Mouse (Mus musculus): ENCODE data around the gene Sptssb. TPM values are rescaled to one million over a fixed set of nuclear protein-coding genes. Genes with fewer than 3 reads are reported as not detected.
A peak's percentile ranks its signal among the peaks of the same experiment; 100 is the strongest.

The Sptssb gene
- total RNA-seq (2021): not detected
- long read RNA-seq, experiment 1: 0 reads
- long read RNA-seq, experiment 2: 0 reads

- DNase-seq: peak; percentile 13
These were observed at the start of gene Sptssb for GRCm38 (mm10) chr3:69859858-69860588. Sptssb (minus strand) TSS chr3:69859940.

- no peak for DNase-seq
These were observed 48.3 kb upstream of the Sptssb start for GRCm38 (mm10) chr3:69908074-69908473.

- no peak for DNase-seq
These were observed 47.8 kb upstream of the Sptssb start for GRCm38 (mm10) chr3:69907564-69907963.

- peak; percentile 17 for DNase-seq
These were observed 43.2 kb upstream of the Sptssb start for GRCm38 (mm10) chr3:69902787-69903477.

GRCm38 (mm10) chr3:69902382-69902781, 42.6 kb upstream of the Sptssb start:
- DNase-seq: no peak

GRCm38 (mm10) chr3:69901874-69902381, 42.2 kb upstream of the Sptssb start:
- DNase-seq: no peak

- DNase-seq: no peak
These were observed 40.6 kb upstream of the Sptssb start for GRCm38 (mm10) chr3:69900335-69900734.

- DNase-seq: peak; percentile 50
These were observed 38.3 kb upstream of the Sptssb start for GRCm38 (mm10) chr3:69897917-69898594.

- peak; percentile 28 for DNase-seq
These were observed 35.8 kb upstream of the Sptssb start for GRCm38 (mm10) chr3:69895516-69895915.

- DNase-seq: no peak
These were observed 32.7 kb upstream of the Sptssb start for GRCm38 (mm10) chr3:69892187-69893094.

- DNase-seq: no peak
These were observed 26.1 kb upstream of the Sptssb start for GRCm38 (mm10) chr3:69885866-69886265.

- no peak for DNase-seq
These were observed 24.0 kb upstream of the Sptssb start for GRCm38 (mm10) chr3:69883710-69884109.

- no peak for DNase-seq
These were observed 17.8 kb upstream of the Sptssb start for GRCm38 (mm10) chr3:69877538-69877937.

- no peak for DNase-seq
These were observed 15.0 kb upstream of the Sptssb start for GRCm38 (mm10) chr3:69874721-69875120.

GRCm38 (mm10) chr3:69872661-69873327, 13.1 kb upstream of the Sptssb start:
- DNase-seq: no peak

- no peak for DNase-seq
These were observed 11.4 kb upstream of the Sptssb start for GRCm38 (mm10) chr3:69871174-69871573.

- DNase-seq: no peak
These were observed 10.0 kb upstream of the Sptssb start for GRCm38 (mm10) chr3:69869702-69870101.

- no peak for DNase-seq
These were observed 2.2 kb upstream of the Sptssb start for GRCm38 (mm10) chr3:69861789-69862395.

- peak; percentile 28 for DNase-seq
These were observed 1.1 kb upstream of the Sptssb start for GRCm38 (mm10) chr3:69860589-69861521.

- no peak for DNase-seq
These were observed 20.3 kb downstream of the Sptssb start for GRCm38 (mm10) chr3:69839485-69839884.

Data from adrenal gland, postnatal 10 days (tissue).